Mouse (Mus musculus): Measurements from ENCODE around the gene Fbxo24. TPM values are rescaled to one million over a fixed set of nuclear protein-coding genes. Genes with fewer than 3 reads are reported as not detected.

The Fbxo24 gene
- polyA plus RNA-seq, 1 experiment from 2014 or later, result 0.22 TPM

GRCm38 (mm10) chr5:137598100-137598826 is 30.5 kb downstream of the Fbxo24 start:
- Histone ChIP-seq H3K9me3 (no peaks in the 10 kb centered on the region), H3K9ac (no peak overlapping the region), H3K36me3 (peaks cover 9% of the 10 kb centered on the region), H3K4me1 (peaks cover 23% of the 10 kb centered on the region), H3K4me3 (no peak overlapping the region), H3K4me2 (replicated peaks) (no peak overlapping the region), H3K27me3 (no peaks in the 10 kb centered on the region), H3K27ac (no peak overlapping the region)
- no peak for ATAC-seq (ENCODE audit: insufficient number of reproducible peaks, insufficient read depth, low FRiP score, low TSS enrichment)
- 79% methylated on average over 2 of the region's 2 CpGs for WGBS

- no peak overlapping the region for H3K4me3 ChIP-seq
- no peaks in the 10 kb centered on the region for H3K9me3 ChIP-seq
- ATAC-seq (ENCODE audit: insufficient number of reproducible peaks, insufficient read depth, low FRiP score, low TSS enrichment), result no peak
- 93% methylated on average over 6 of the region's 6 CpGs for WGBS
- H3K27ac ChIP-seq, result no peak overlapping the region
- H3K4me1 ChIP-seq, result peaks cover 17% of the 10 kb centered on the region
- H3K27me3 ChIP-seq, result no peaks in the 10 kb centered on the region
- H3K36me3 ChIP-seq, result peaks cover 9% of the 10 kb centered on the region
- no peak overlapping the region for H3K9ac ChIP-seq
- no peak overlapping the region for H3K4me2 ChIP-seq (replicated peaks)
These were observed 31.2 kb downstream of the Fbxo24 start for GRCm38 (mm10) chr5:137597625-137598024.

GRCm38 (mm10) chr5:137596601-137597261 is 32.1 kb downstream of the Fbxo24 start:
- WGBS, result 24% methylated on average over 28 of the region's 30 CpGs
- H3K27me3 ChIP-seq, result no peaks in the 10 kb centered on the region
- H3K4me3 ChIP-seq, result no peak overlapping the region
- H3K36me3 ChIP-seq, result peaks cover 9% of the 10 kb centered on the region
- H3K4me1 ChIP-seq, result peaks cover 12% of the 10 kb centered on the region
- peak overlapping the region; percentile 16; the same call in 1 of the 2 replicates for H3K4me2 ChIP-seq (replicated peaks)
- no peaks in the 10 kb centered on the region for H3K9me3 ChIP-seq
- no peak overlapping the region for H3K9ac ChIP-seq
- ATAC-seq (ENCODE audit: insufficient number of reproducible peaks, insufficient read depth, low FRiP score, low TSS enrichment), result no peak
- no peak overlapping the region for H3K27ac ChIP-seq

GRCm38 (mm10) chr5:137595921-137596320 is 32.9 kb downstream of the Fbxo24 start:
- Histone ChIP-seq H3K27ac (no peak overlapping the region), H3K36me3 (peaks cover 9% of the 10 kb centered on the region), H3K4me2 (replicated peaks) (no peak overlapping the region), H3K9me3 (no peaks in the 10 kb centered on the region), H3K27me3 (no peaks in the 10 kb centered on the region), H3K4me3 (no peak overlapping the region), H3K4me1 (peaks cover 12% of the 10 kb centered on the region), H3K9ac (no peak overlapping the region)
- ATAC-seq (ENCODE audit: insufficient number of reproducible peaks, insufficient read depth, low FRiP score, low TSS enrichment), result no peak
- 79% methylated on average over 7 of the region's 7 CpGs for WGBS

GRCm38 (mm10) chr5:137590507-137590906 is 38.3 kb downstream of the Fbxo24 start:
- H3K9ac ChIP-seq, result no peak overlapping the region
- H3K9me3 ChIP-seq, result no peaks in the 10 kb centered on the region
- 71% methylated on average over 5 of the region's 5 CpGs for WGBS
- no peak overlapping the region for H3K27ac ChIP-seq
- ATAC-seq (ENCODE audit: insufficient number of reproducible peaks, insufficient read depth, low FRiP score, low TSS enrichment), result no peak
- no peak overlapping the region for H3K4me3 ChIP-seq
- no peak overlapping the region for H3K4me2 ChIP-seq (replicated peaks)
- H3K27me3 ChIP-seq, result no peaks in the 10 kb centered on the region
- H3K4me1 ChIP-seq, result no peaks in the 10 kb centered on the region; the same call in 1 of the 2 replicates
- no peaks in the 10 kb centered on the region for H3K36me3 ChIP-seq

GRCm38 (mm10) chr5:137584976-137585375 is 43.8 kb downstream of the Fbxo24 start:
- WGBS, result 28% methylated on average over 8 of the region's 8 CpGs
- Histone ChIP-seq H3K9ac (no peak overlapping the region), H3K4me1 (peaks cover 10% of the 10 kb centered on the region; the same call in 1 of the 2 replicates), H3K36me3 (no peaks in the 10 kb centered on the region), H3K4me3 (no peak overlapping the region), H3K9me3 (no peaks in the 10 kb centered on the region), H3K27ac (no peak overlapping the region), H3K27me3 (peaks cover 12% of the 10 kb centered on the region), H3K4me2 (replicated peaks) (no peak overlapping the region)
- no peak for ATAC-seq (ENCODE audit: insufficient number of reproducible peaks, insufficient read depth, low FRiP score, low TSS enrichment)

- H3K36me3 ChIP-seq, result no peaks in the 10 kb centered on the region
- H3K9me3 ChIP-seq, result no peaks in the 10 kb centered on the region
- ATAC-seq (ENCODE audit: insufficient number of reproducible peaks, insufficient read depth, low FRiP score, low TSS enrichment), result peak; percentile 60
- peaks cover 10% of the 10 kb centered on the region; the same call in 1 of the 2 replicates for H3K4me1 ChIP-seq
- peak overlapping the region; percentile 49 for H3K9ac ChIP-seq
- H3K27me3 ChIP-seq, result peaks cover 12% of the 10 kb centered on the region
- H3K4me2 ChIP-seq (replicated peaks), result peak overlapping the region; percentile 61
- H3K4me3 ChIP-seq, result peak overlapping the region; percentile 38
- 0 out of 2 replicates have a peak overlapping the region, but pooled peaks have one; percentile 31 for H3K27ac ChIP-seq
- 6% methylated on average over 27 of the region's 27 CpGs for WGBS
These were observed 45.1 kb downstream of the Fbxo24 start for GRCm38 (mm10) chr5:137583670-137584169.

- Histone ChIP-seq H3K4me2 (replicated peaks) (peak overlapping the region; percentile 61; the same call in 1 of the 2 replicates), H3K9ac (no peak overlapping the region), H3K9me3 (no peaks in the 10 kb centered on the region), H3K27ac (no peak overlapping the region), H3K4me1 (peaks cover 10% of the 10 kb centered on the region; the same call in 1 of the 2 replicates), H3K27me3 (peaks cover 12% of the 10 kb centered on the region), H3K4me3 (no peak overlapping the region), H3K36me3 (no peaks in the 10 kb centered on the region)
- ATAC-seq (ENCODE audit: insufficient number of reproducible peaks, insufficient read depth, low FRiP score, low TSS enrichment), result no peak
- 22% methylated on average over 8 of the region's 8 CpGs for WGBS
These were observed 46.1 kb downstream of the Fbxo24 start for GRCm38 (mm10) chr5:137582702-137583101.

- Histone ChIP-seq H3K4me3 (no peak overlapping the region), H3K36me3 (no peaks in the 10 kb centered on the region), H3K4me2 (replicated peaks) (no peak overlapping the region), H3K9ac (no peak overlapping the region), H3K27ac (no peak overlapping the region), H3K27me3 (peaks cover 12% of the 10 kb centered on the region), H3K9me3 (no peaks in the 10 kb centered on the region), H3K4me1 (peaks cover 10% of the 10 kb centered on the region; the same call in 1 of the 2 replicates)
- WGBS, result 82% methylated on average over 6 of the region's 6 CpGs
- no peak for ATAC-seq (ENCODE audit: insufficient number of reproducible peaks, insufficient read depth, low FRiP score, low TSS enrichment)
These were observed 48.6 kb downstream of the Fbxo24 start for GRCm38 (mm10) chr5:137580246-137580645.

- Histone ChIP-seq H3K4me1 (no peaks in the 10 kb centered on the region), H3K9me3 (no peaks in the 10 kb centered on the region), H3K9ac (0 out of 2 replicates have a peak overlapping the region, but pooled peaks have one; percentile 20), H3K27ac (no peak overlapping the region), H3K4me3 (0 out of 2 replicates have a peak overlapping the region, but pooled peaks have one; percentile 16), H3K4me2 (replicated peaks) (peak overlapping the region; percentile 46), H3K36me3 (no peaks in the 10 kb centered on the region), H3K27me3 (peaks cover 11% of the 10 kb centered on the region; the same call in 1 of the 2 replicates)
- WGBS, result 6% methylated on average over 27 of the region's 27 CpGs
- no peak for ATAC-seq (ENCODE audit: insufficient number of reproducible peaks, insufficient read depth, low FRiP score, low TSS enrichment)
These were observed 54.3 kb downstream of the Fbxo24 start for GRCm38 (mm10) chr5:137574470-137574901.

GRCm38 (mm10) chr5:137570691-137571586 is 57.9 kb downstream of the Fbxo24 start:
- Histone ChIP-seq H3K4me1 (no peaks in the 10 kb centered on the region), H3K9ac (no peak overlapping the region), H3K27ac (no peak overlapping the region), H3K9me3 (no peaks in the 10 kb centered on the region), H3K27me3 (peaks cover 11% of the 10 kb centered on the region; the same call in 1 of the 2 replicates), H3K36me3 (no peaks in the 10 kb centered on the region), H3K4me2 (replicated peaks) (no peak overlapping the region), H3K4me3 (no peak overlapping the region)
- WGBS, result 78% methylated on average over 17 of the region's 17 CpGs
- ATAC-seq (ENCODE audit: insufficient number of reproducible peaks, insufficient read depth, low FRiP score, low TSS enrichment), result no peak
